Mouse (Mus musculus) MEL (cell line): ENCODE data around the gene Plk4. TPM values are rescaled to one million over a fixed set of nuclear protein-coding genes. Genes with fewer than 3 reads are reported as not detected.
A peak's percentile ranks its signal among the peaks of the same experiment; 100 is the strongest.
"Not testable (repeated sequence)": the region's sequence is repeated elsewhere in the genome, so short reads cannot be mapped to it uniquely, and the experiment has no call there.

ENCODE experiments used
- DNase-seq: peaks from one replicate; pipeline ENCODE4 v3.0.0; 2011; ENCODE audit warnings: low read depth, low spot score
- H3K27ac ChIP-seq: 2 replicates; pipeline ENCODE4 v1.5.1; 2012; ENCODE audit warnings: low read depth, mild to moderate bottlenecking, control low read depth, low read length, moderate library complexity; ENCODE audit not compliant: control insufficient read depth
- H3K27me3 ChIP-seq, 2 experiments: fragments of 150-350 bp in 1 of 2; sonication (generic) in 1 of 2; 2 replicates each; pipeline ENCODE4 v1.6.1; 2012; ENCODE audit warnings: low read length in 2 of 2, mild to moderate bottlenecking in 2 of 2, improper control_type of control experiment in 1 of 2, moderate library complexity in 1 of 2; ENCODE audit not compliant: insufficient read depth in 2 of 2, control insufficient read depth in 1 of 2
- H3K36me3 ChIP-seq, 2 experiments: 2 replicates each; pipeline ENCODE4 v1.6.1; 2012 to 2014; ENCODE audit warnings: low read length in 2 of 2, improper control_type of control experiment in 1 of 2, inconsistent platforms in 1 of 2, mild to moderate bottlenecking in 1 of 2; ENCODE audit not compliant: insufficient read depth in 2 of 2, control insufficient read depth in 1 of 2
- H3K4me1 ChIP-seq, 2 experiments: fragments of 150-350 bp in 1 of 2; sonication (generic) in 1 of 2; 2 replicates each; pipeline ENCODE4 v1.6.1; 2012; ENCODE audit warnings: low read length in 2 of 2, improper control_type of control experiment in 1 of 2, mild to moderate bottlenecking in 1 of 2; ENCODE audit not compliant: insufficient read depth in 2 of 2, control insufficient read depth in 1 of 2
- H3K4me3 ChIP-seq, 2 experiments: fragments of 150-350 bp in 1 of 2; sonication (generic) in 1 of 2; 2 replicates each; pipeline ENCODE4 v1.5.1; 2012; ENCODE audit warnings: low read depth in 2 of 2, low read length in 2 of 2, mild to moderate bottlenecking in 2 of 2, moderate library complexity in 2 of 2, control low read depth in 1 of 2, improper control_type of control experiment in 1 of 2; ENCODE audit not compliant: control insufficient read depth in 1 of 2, insufficient read depth in 1 of 2
- H3K79me2 ChIP-seq: 2 replicates; pipeline ENCODE4 v1.6.1; 2012; ENCODE audit warnings: mild to moderate bottlenecking, low read length, moderate library complexity; ENCODE audit not compliant: control insufficient read depth, poor library complexity, insufficient read depth
- H3K9ac ChIP-seq: 2 replicates; pipeline ENCODE4 v1.6.1; 2012; ENCODE audit warnings: low read depth, mild to moderate bottlenecking, control low read depth, low read length, moderate library complexity; ENCODE audit not compliant: control insufficient read depth, poor library complexity, severe bottlenecking
- H3K9me3 ChIP-seq: fragments of 150-350 bp; sonication (generic); replicated peaks from 2 replicates; pipeline ENCODE4 v1.6.1; 2012; ENCODE audit warnings: mild to moderate bottlenecking, low read length, improper control_type of control experiment, moderate library complexity; ENCODE audit not compliant: insufficient read depth
- CHD1 ChIP-seq: IDR thresholded peaks from 2 replicates; pipeline ENCODE4 v1.6.1; 2012; ENCODE audit warnings: low read depth, mild to moderate bottlenecking, inconsistent platforms, low read length, improper control_type of control experiment
- CHD2 ChIP-seq: IDR thresholded peaks from 2 replicates; pipeline ENCODE4 v1.6.1; 2011; ENCODE audit warnings: low read length, improper control_type of control experiment
- CTCF ChIP-seq, 3 experiments: IDR thresholded peaks in 2 of 3; conservative IDR thresholded peaks in 1 of 3; 2 replicates each; pipeline ENCODE4 v1.5.1; 2011 to 2012; ENCODE audit warnings: low read length in 3 of 3, low read depth in 2 of 3, mild to moderate bottlenecking in 2 of 3, improper control_type of control experiment in 1 of 3, inconsistent platforms in 1 of 3, mixed read lengths in 1 of 3, moderate library complexity in 1 of 3; ENCODE audit not compliant: control insufficient read depth in 1 of 3, insufficient read depth in 1 of 3, poor library complexity in 1 of 3, severe bottlenecking in 1 of 3
- E2F4 ChIP-seq: IDR thresholded peaks from 2 replicates; pipeline ENCODE4 v1.6.1; 2011; ENCODE audit warnings: low read depth, low read length, improper control_type of control experiment, borderline replicate concordance
- ELF1 ChIP-seq: IDR thresholded peaks from 2 replicates; pipeline ENCODE4 v1.6.1; 2014; ENCODE audit warnings: low read depth, mild to moderate bottlenecking, inconsistent platforms, low read length, improper control_type of control experiment, moderate library complexity
- ETS1 ChIP-seq: IDR thresholded peaks from 2 replicates; pipeline ENCODE4 v1.6.1; 2012; ENCODE audit warnings: low read depth, mild to moderate bottlenecking, inconsistent platforms, low read length, improper control_type of control experiment, moderate library complexity
- GATA1 ChIP-seq: IDR thresholded peaks from 2 replicates; pipeline ENCODE4 v1.6.1; 2011; ENCODE audit warnings: low read depth, low read length, improper control_type of control experiment
- HCFC1 ChIP-seq: IDR thresholded peaks from 2 replicates; pipeline ENCODE4 v1.6.1; 2012; ENCODE audit warnings: low read depth, mild to moderate bottlenecking, inconsistent platforms, low read length, improper control_type of control experiment, moderate library complexity
- JUND ChIP-seq: IDR thresholded peaks from 2 replicates; pipeline ENCODE4 v1.6.1; 2011; ENCODE audit warnings: low read depth, mild to moderate bottlenecking, improper control_type of control experiment, low read length
- MAX ChIP-seq: IDR thresholded peaks from 2 replicates; pipeline ENCODE4 v1.6.1; 2011; ENCODE audit warnings: low read length, improper control_type of control experiment
- MEF2A ChIP-seq: IDR thresholded peaks from 2 replicates; pipeline ENCODE4 v1.6.1; 2014; ENCODE audit warnings: low read depth, mild to moderate bottlenecking, inconsistent platforms, low read length, improper control_type of control experiment; ENCODE audit not compliant: poor library complexity, insufficient replicate concordance, severe bottlenecking; ENCODE audit errors: extremely low read depth
- MXI1 ChIP-seq: IDR thresholded peaks from 2 replicates; pipeline ENCODE4 v1.6.1; 2011; ENCODE audit warnings: mild to moderate bottlenecking, low read depth, low read length, improper control_type of control experiment
- MYB ChIP-seq: IDR thresholded peaks from 2 replicates; pipeline ENCODE4 v1.6.1; 2011; ENCODE audit warnings: mild to moderate bottlenecking, low read depth, low read length, improper control_type of control experiment
- NELFE ChIP-seq: IDR thresholded peaks from 2 replicates; pipeline ENCODE4 v1.6.1; 2011; ENCODE audit warnings: low read depth, low read length, improper control_type of control experiment
- NRF1 ChIP-seq: IDR thresholded peaks from 2 replicates; pipeline ENCODE4 v1.6.1; 2014; ENCODE audit warnings: low read depth, mild to moderate bottlenecking, inconsistent platforms, low read length, improper control_type of control experiment, moderate library complexity; ENCODE audit not compliant: poor library complexity, insufficient read depth, severe bottlenecking
- POLR2A ChIP-seq, 2 experiments: IDR thresholded peaks; 2 replicates each; pipeline ENCODE4 v1.6.1; 2011 to 2012; ENCODE audit warnings: low read length in 2 of 2, mild to moderate bottlenecking in 2 of 2, control low read depth in 1 of 2, improper control_type of control experiment in 1 of 2, low read depth in 1 of 2, moderate library complexity in 1 of 2; ENCODE audit not compliant: control insufficient read depth in 1 of 2, insufficient read depth in 1 of 2, poor library complexity in 1 of 2
- POLR2AphosphoS2 ChIP-seq: IDR thresholded peaks from 2 replicates; pipeline ENCODE4 v1.6.1; 2011; ENCODE audit warnings: low read length, improper control_type of control experiment
- RAD21 ChIP-seq: IDR thresholded peaks from 2 replicates; pipeline ENCODE4 v1.6.1; 2011; ENCODE audit warnings: mild to moderate bottlenecking, low read depth, low read length, improper control_type of control experiment
- SIN3A ChIP-seq: IDR thresholded peaks from 2 replicates; pipeline ENCODE4 v1.6.1; 2012; ENCODE audit warnings: low read length, improper control_type of control experiment, inconsistent platforms
- SMC3 ChIP-seq: IDR thresholded peaks from 2 replicates; pipeline ENCODE4 v1.6.1; 2011; ENCODE audit warnings: low read depth, low read length, improper control_type of control experiment
- TBP ChIP-seq: IDR thresholded peaks from 2 replicates; pipeline ENCODE4 v1.8.0; 2011; ENCODE audit warnings: low read depth, low read length, improper control_type of control experiment
- TCF12 ChIP-seq: IDR thresholded peaks from 2 replicates; pipeline ENCODE4 v1.6.1; 2014; ENCODE audit warnings: low read depth, mild to moderate bottlenecking, inconsistent platforms, low read length, improper control_type of control experiment, moderate library complexity
- ZC3H11A ChIP-seq: IDR thresholded peaks from 2 replicates; pipeline ENCODE4 v1.6.1; 2012; ENCODE audit warnings: low read depth, mild to moderate bottlenecking, inconsistent platforms, low read length, improper control_type of control experiment
- ZMIZ1 ChIP-seq: IDR thresholded peaks from 2 replicates; pipeline ENCODE4 v1.6.1; 2012; ENCODE audit warnings: low read depth, mild to moderate bottlenecking, inconsistent platforms, low read length, improper control_type of control experiment, moderate library complexity
- polyA plus RNA-seq, 2 experiments: library from polyadenylated mRNA; stranded (reverse) in 1 of 2; unstranded in 1 of 2; fragments of >175 nt in 1 of 2; fragments of >200 nt in 1 of 2; gene quantifications; 2 replicates each; pipeline versions ENCODE4 v1.2.1 to v1.2.4; 2012; ENCODE audit warnings: low replicate concordance in 2 of 2, low read depth in 1 of 2; ENCODE audit not compliant: insufficient read length in 2 of 2, insufficient read depth in 1 of 2, missing spikeins in 1 of 2
- total RNA-seq: library from RNA; depleted of rRNA; stranded (reverse); fragments of 300-350 nt; gene quantifications from 2 replicates; pipeline ENCODE4 v1.2.3, GENCODE M21; 2012

The Plk4 gene
- total and polyA plus RNA-seq, 3 experiments: 57.6 to 381 (median 60.3) TPM

DNA sequence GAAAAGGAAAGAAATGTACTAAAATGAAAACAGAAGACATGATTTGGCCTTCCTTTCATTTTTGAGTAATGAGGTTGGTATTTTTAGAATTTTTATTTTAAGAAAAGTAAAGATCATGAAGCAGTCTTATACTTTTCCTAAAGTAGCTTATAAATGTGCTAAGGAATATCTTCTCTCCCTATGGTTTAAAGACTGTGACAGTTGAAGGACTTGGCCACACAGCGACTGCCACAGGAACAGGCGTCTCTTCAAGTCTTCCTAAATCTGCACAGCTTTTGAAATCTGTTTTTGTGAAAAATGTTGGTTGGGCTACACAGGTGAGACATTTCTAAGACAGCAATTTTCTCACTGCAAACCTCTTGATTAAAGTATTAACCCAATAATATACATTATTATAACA is 13.5 kb downstream of the Plk4 start:
- Histone ChIP-seq H3K27ac (no peak overlapping the region), H3K4me3 (no peak overlapping the region), H3K9me3 (no peaks in the 10 kb centered on the region), H3K36me3 (peaks cover 0 to 60% of the 10 kb centered on the region in 2 experiments; a peak in 2 of 4 replicates), H3K27me3 (no peaks in the 10 kb centered on the region), H3K79me2 (no peaks in the 10 kb centered on the region), H3K9ac (no peak overlapping the region), H3K4me1 (no peaks in the 10 kb centered on the region)
- TF ChIP-seq ZMIZ1: no peak
- no peak for TF ChIP-seq NRF1
- no peak for TF ChIP-seq MEF2A
- no peak for TF ChIP-seq JUND
- TF ChIP-seq CHD1: no peak
- no peak for TF ChIP-seq CHD2
- TF ChIP-seq MYB: no peak
- TF ChIP-seq MAX: no peak
- no peak for TF ChIP-seq SMC3
- TF ChIP-seq GATA1: no peak
- TF ChIP-seq E2F4: no peak
- TF ChIP-seq ZC3H11A: no peak
- no peak for TF ChIP-seq ETS1
- no peak for TF ChIP-seq RAD21
- no peak for TF ChIP-seq TBP
- no peak for TF ChIP-seq HCFC1
- no peak for DNase-seq

- H3K27me3 ChIP-seq, H3K36me3 ChIP-seq, H3K27ac ChIP-seq, H3K79me2 ChIP-seq, H3K9me3 ChIP-seq, H3K4me1 ChIP-seq: not testable (repeated sequence)
- H3K9ac ChIP-seq: peak overlapping the region; percentile 86
- peak overlapping the region; percentile 25 to 78; a peak in 2 of 4 replicates for H3K4me3 ChIP-seq
- peak; percentile 28 for DNase-seq
These were observed 45.7 kb downstream of the Plk4 start for GRCm38 (mm10) chr3:40845521-40845920.

- peak; percentile 57; the same call in 1 of the 2 replicates for TF ChIP-seq SIN3A
- TF ChIP-seq NRF1: peak; percentile 78
- TF ChIP-seq CTCF (IDR thresholded peaks at IDR 0.05 in 2 of 3, conservative IDR thresholded peaks at IDR 0.05 in 1 of 3; ENCODE audit: control insufficient read depth in 1 of 3, insufficient read depth in 1 of 3, low read depth in 2 of 3, low read length in 3 of 3, poor library complexity in 1 of 3, severe bottlenecking in 1 of 3): peak in 2 of 3 experiments; percentile 30 to 58; a peak in 4 of 6 replicates
- TF ChIP-seq TCF12: peak; percentile 11; the same call in 1 of the 2 replicates
- 0 out of 2 replicates have a peak, but pooled peaks have one; percentile 23 for TF ChIP-seq POLR2AphosphoS2
- TF ChIP-seq ETS1: 0 out of 2 replicates have a peak, but pooled peaks have one; percentile 17
- peak; percentile 78 for TF ChIP-seq HCFC1
- peak; percentile 89 for TF ChIP-seq MXI1
- 0 out of 2 replicates have a peak, but pooled peaks have one; percentile 37 for TF ChIP-seq TBP
- peak; percentile 93 for TF ChIP-seq CHD2
- peak; percentile 59 for TF ChIP-seq NELFE
- 0 out of 2 replicates have a peak, but pooled peaks have one; percentile 9 for TF ChIP-seq MAX
- peak; percentile 54 to 68; a peak in 3 of 4 replicates for TF ChIP-seq POLR2A (IDR thresholded peaks at IDR 0.05; ENCODE audit: control insufficient read depth in 1 of 2, insufficient read depth in 1 of 2, low read depth in 1 of 2, low read length in 2 of 2, poor library complexity in 1 of 2)
- TF ChIP-seq ELF1: peak; percentile 84
- H3K27ac ChIP-seq: peak within 1 kb of the TSS; percentile 71
- H3K36me3 ChIP-seq: not testable (repeated sequence)
These were observed 46.7 kb downstream of the Plk4 start, which contains the start of gene Mfsd8 for GRCm38 (mm10) chr3:40846473-40846956. Gene Mfsd8, minus strand, starts transcription at chr3:40846886.

More at GRCm38 (mm10) chr3:40846473-40846956, 46.7 kb downstream of the Plk4 start, which contains the start of gene Mfsd8:
- Histone ChIP-seq H3K4me3 (peak within 1 kb of the TSS; percentile 81 to 91), H3K9ac (peak within 1 kb of the TSS; percentile 86)
- H3K27me3 ChIP-seq, H3K9me3 ChIP-seq, H3K4me1 ChIP-seq, H3K79me2 ChIP-seq: not testable (repeated sequence)
- DNase-seq: peak; percentile 98
